Mouse (Mus musculus): ENCODE data around the gene Med7.

Gene Med7

DNA sequence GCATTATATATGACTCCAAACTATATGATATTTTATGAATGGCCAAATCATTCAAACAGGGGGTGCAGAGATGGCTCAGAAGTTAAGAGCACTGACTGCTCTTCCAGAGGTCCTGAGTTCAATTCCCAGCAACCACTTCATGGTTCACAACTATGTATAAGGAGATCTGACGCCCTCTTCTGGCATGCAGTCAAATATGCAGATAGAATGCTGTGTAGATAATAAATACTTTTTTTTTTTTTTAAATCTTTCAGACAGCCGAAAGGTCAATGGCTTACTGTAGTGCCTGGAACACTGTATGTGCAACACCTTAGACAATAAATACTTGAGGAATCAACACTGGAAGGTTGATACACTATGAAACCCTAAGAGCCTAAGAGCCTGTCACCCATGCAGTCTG is 6.6 kb upstream of the Med7 start:
- no peak for DNase-seq (ENCODE audit: low spot score)

- peak; percentile 90 for DNase-seq (ENCODE audit: low spot score)
Observed at GRCm38 (mm10) chr11:46431129-46431528, 5.6 kb upstream of the Med7 start.

GRCm38 (mm10) chr11:46435363-46435762 is 1.4 kb upstream of the Med7 start:
- DNase-seq (ENCODE audit: low spot score): no peak

DNA sequence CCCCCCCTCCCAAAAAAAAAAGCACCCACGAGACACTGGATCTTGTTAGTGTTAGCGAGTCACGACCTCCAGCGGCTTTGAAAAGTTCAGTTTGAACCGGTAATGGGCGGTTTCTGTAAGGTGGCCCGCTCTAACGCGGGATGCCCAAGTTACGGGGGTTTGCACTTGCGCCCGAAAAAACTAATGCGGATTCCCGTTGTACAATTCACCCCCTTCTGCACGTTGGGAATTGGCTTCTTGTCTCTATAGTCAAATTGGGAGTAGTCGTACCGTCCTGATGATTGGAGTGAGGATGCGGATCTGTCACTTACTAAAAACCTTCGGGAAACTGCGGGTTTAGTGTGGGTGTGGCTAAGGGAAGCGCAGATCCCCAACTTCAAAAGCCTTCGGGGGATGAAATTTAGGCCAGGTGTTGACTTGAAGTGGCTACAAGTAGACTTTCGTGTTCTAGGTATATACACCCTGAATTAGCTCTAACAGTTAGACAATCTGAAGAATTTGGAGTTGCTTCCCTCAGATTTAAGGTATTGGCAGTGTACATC is 805 bp downstream of the Med7 start:
- DNase-seq (ENCODE audit: low spot score): no peak

GRCm38 (mm10) chr11:46439005-46439543 is 2.3 kb downstream of the Med7 start:
- DNase-seq (ENCODE audit: low spot score): no peak

GRCm38 (mm10) chr11:46441774-46442173 is 5.0 kb downstream of the Med7 start:
- no peak for DNase-seq (ENCODE audit: low spot score)

GRCm38 (mm10) chr11:46443152-46443551 is 6.4 kb downstream of the Med7 start:
- no peak for DNase-seq (ENCODE audit: low spot score)

DNA sequence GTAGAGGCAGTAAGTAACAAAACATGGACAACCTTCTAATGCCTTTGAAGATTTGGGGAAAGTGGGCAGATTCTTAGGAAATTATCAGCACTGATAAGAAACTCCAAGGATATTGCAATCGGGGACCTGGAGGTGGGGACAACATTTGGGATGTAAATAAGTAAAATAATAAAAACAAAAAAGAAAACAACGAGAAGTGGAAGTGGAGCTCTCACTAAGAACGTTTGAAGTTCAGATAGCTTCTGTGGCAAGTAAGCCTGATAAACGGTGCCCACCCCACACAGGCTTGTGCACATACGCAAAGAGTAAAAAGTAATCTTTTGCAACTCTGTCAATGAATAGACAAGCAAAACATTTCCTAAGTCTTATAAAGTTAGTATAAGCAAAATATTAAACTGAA is 7.3 kb downstream of the Med7 start:
- DNase-seq (ENCODE audit: low spot score): no peak

DNA sequence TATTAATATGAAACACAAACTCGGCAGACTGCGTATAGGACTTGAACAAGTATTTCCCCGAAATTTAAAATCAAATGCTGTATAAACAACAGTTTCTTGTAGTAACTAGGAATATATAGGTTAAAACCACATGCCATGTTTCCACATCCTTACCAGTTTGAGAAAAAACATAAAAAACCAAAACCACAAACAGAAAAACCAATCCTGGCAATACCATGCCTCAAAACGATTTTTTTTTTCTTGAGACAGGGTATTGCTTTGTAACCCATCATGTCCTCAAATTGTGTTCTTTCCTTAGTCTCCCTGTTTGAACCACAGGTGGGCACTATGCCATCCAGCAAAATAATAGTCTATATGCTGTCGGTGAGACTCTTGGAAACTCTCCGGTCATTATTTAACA is 9.4 kb downstream of the Med7 start:
- no peak for DNase-seq (ENCODE audit: low spot score)

- DNase-seq (ENCODE audit: low spot score): no peak
Observed at GRCm38 (mm10) chr11:46447644-46448484, 11.1 kb downstream of the Med7 start.

DNA sequence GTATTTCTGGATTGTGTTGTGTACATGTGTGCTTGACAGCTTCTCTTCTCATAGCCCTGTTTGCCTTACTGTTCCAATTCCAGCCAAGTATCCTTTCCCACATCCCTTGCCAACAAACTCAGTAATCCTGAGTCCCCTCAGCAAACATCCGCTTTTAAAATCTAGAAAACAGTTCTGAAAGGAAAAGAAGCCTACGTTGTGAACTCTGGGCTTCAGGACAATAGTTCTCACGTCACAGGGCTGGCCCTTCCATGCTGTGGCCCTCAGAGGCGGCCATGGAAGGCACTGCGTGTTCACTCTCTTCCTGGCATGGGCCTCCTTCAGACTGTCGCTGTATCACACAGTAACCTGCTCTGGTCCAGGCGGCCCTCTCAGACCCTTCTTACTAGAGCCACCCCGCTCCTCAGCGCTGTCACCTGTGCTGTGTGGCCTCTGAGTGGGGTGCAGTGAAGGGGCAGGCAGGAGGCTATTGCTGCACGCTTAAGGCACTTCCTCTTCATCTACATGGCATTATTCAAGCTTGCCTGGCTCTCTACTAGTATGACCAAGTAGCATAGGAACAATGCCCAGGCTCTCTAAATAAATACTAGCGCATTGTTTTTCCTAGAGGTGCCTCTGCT is 12.8 kb downstream of the Med7 start:
- no peak for DNase-seq (ENCODE audit: low spot score)

GRCm38 (mm10) chr11:46454453-46455045 is 17.8 kb downstream of the Med7 start, which contains the start of gene Havcr2:
TSS of gene Havcr2 (plus strand) at chr11:46454935.
- DNase-seq (ENCODE audit: low spot score): peak; percentile 22

DNA sequence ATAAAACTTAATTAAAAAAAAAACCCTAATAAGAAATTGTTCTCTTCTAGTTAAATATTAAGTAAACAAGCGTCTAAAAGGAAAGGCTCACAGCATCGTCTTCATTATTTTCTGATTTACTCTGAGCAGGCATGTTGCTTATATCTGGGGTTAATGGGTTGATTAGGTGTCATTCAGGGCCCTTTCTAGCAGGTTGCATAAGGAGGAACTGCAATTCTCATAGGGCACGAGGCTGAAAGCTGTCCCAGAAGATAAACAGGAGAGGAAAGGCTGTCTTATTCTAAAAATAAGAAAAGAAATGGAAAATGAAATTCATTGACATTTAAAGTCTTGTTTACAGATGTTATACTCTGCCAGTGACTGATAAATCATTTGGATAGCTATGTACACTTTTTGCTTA is 23.2 kb downstream of the Med7 start:
- no peak for DNase-seq (ENCODE audit: low spot score)

DNA sequence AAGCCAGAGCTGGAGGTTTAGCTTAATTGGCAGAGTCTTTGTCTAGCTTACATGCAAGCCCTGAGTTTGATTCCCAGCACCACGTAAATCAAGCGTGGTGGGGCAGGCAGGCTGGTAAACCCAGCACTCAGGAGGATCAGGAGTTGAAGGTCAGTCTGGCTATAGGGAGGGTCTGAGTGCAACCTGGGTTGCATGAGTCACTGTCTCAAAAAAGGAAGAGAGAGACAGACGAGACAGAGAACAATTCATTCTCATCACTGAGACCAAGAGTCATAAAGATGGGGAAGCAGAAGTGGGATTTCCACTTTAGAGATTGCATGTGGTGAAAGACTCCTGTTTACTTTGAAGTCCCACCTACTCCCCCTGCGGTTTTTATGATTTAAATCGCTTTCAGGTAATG is 24.6 kb downstream of the Med7 start:
- no peak for DNase-seq (ENCODE audit: low spot score)

DNA sequence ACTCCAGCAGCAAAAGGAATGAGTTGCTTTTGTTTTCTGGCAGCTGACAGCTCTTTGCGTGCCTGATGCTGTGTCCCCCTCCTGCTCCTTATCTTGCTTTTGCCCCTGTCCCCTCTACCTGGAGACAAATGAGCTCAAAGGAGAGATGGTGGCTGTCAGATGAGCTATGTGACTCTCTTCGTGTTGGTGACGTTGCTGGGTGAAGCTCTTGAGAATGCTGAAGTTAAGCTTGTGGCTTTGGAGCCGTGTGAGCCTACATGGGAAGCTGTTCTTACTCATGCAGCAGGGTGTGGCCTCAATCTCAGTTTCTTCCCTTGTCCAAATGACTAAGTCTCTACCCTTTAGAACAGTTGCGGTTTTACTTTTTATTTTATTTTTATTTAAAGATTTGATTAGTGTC is 25.2 kb downstream of the Med7 start:
- no peak for DNase-seq (ENCODE audit: low spot score)

DNA sequence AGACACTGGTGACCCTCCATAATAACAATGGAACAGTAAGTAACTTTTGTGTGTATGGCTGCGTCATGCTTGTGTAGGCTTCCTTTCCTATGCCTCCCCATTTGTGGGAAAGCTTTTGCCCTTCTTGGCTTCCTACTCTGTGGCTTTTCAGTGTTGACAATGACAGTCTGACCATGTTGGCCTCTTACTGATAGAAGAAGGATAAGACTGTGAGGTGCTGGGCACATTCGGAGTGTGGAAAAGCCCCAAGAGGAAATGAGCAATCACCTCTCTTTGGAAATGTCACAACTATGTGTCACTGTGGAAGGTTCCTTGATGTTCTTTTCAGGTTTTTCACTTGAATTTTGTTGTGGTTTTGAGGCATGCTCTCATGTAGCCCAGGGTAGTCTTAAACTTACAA is 30.2 kb downstream of the Med7 start:
- DNase-seq (ENCODE audit: low spot score): no peak

GRCm38 (mm10) chr11:46474220-46474619 is 37.5 kb downstream of the Med7 start:
- DNase-seq (ENCODE audit: low spot score): no peak

DNA sequence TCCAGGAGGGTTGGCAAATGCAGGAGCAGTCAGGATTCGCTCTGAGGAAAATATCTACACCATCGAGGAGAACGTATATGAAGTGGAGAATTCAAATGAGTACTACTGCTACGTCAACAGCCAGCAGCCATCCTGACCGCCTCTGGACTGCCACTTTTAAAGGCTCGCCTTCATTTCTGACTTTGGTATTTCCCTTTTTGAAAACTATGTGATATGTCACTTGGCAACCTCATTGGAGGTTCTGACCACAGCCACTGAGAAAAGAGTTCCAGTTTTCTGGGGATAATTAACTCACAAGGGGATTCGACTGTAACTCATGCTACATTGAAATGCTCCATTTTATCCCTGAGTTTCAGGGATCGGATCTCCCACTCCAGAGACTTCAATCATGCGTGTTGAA is 42.6 kb downstream of the Med7 start:
- DNase-seq (ENCODE audit: low spot score): no peak

DNA sequence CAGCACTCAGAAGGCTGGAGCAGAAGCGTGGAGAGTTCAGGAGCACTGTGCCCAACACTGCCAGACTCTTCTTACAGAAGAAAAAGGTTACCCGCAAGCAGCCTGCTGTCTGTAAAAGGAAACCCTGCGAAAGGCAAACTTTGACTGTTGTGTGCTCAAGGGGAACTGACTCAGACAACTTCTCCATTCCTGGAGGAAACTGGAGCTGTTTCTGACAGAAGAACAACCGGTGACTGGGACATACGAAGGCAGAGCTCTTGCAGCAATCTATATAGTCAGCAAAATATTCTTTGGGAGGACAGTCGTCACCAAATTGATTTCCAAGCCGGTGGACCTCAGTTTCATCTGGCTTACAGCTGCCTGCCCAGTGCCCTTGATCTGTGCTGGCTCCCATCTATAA is 43.8 kb downstream of the Med7 start:
- DNase-seq (ENCODE audit: low spot score): peak; percentile 27

GRCm38 (mm10) chr11:46488231-46488630 is 51.5 kb downstream of the Med7 start:
- no peak for DNase-seq (ENCODE audit: low spot score)

DNA sequence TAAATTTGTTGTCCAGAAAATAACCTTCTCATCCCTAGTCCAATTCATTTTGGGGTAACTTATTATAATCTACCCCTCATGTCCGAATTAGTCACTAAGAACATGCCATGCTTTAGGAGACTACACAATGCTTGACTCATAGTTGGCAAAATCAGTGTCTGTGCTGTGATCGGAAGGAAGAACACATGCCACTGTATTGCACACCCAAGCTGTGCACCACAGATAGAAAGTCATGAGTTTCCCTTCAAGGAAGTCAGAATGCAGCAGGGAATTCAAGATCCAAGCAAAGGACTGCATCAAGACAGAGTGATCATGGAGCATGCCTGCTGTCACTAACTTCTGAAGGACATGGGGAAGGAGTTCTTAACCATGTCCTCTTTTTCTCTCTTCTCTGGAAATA is 51.9 kb downstream of the Med7 start:
- peak; percentile 18 for DNase-seq (ENCODE audit: low spot score)

Data from layer of hippocampus, adult 11-12 months (tissue).